Mouse (Mus musculus) midbrain, embryonic 15.5 days (tissue): ENCODE data around the gene Rasa4. TPM values are rescaled to one million over a fixed set of nuclear protein-coding genes. Genes with fewer than 3 reads are reported as not detected.

ENCODE experiments used
- ATAC-seq: fragments of 200-750 bp; cut with Nextera tagmentation; replicated peaks from 2 replicates; pipeline ENCODE4 v1.8.0; 2017; ENCODE audit warnings: moderate TSS enrichment
- H3K27ac ChIP-seq: fragments of 300-500 bp; sonication (generic); 2 replicates; pipeline ENCODE4 v1.5.1; 2015; ENCODE audit warnings: mild to moderate bottlenecking, inconsistent platforms
- H3K27me3 ChIP-seq: fragments of 300-500 bp; sonication (generic); replicated peaks from 2 replicates; pipeline ENCODE4 v1.6.1; 2015; ENCODE audit warnings: inconsistent platforms
- H3K36me3 ChIP-seq: fragments of 300-500 bp; sonication (generic); replicated peaks from 2 replicates; pipeline ENCODE4 v1.6.1; 2015; ENCODE audit warnings: inconsistent platforms
- H3K4me1 ChIP-seq: fragments of 300-500 bp; sonication (generic); 2 replicates; pipeline ENCODE4 v1.6.1; 2015; ENCODE audit warnings: inconsistent platforms
- H3K4me2 ChIP-seq: fragments of 300-500 bp; sonication (generic); 2 replicates; pipeline ENCODE4 v1.6.1; 2015; ENCODE audit warnings: inconsistent platforms, mild to moderate bottlenecking, moderate library complexity
- H3K4me3 ChIP-seq: fragments of 300-500 bp; sonication (generic); 2 replicates; pipeline ENCODE4 v1.5.1; 2015; ENCODE audit warnings: mild to moderate bottlenecking, inconsistent platforms
- H3K9ac ChIP-seq: fragments of 300-500 bp; sonication (generic); 2 replicates; pipeline ENCODE4 v1.6.1; 2015; ENCODE audit warnings: mild to moderate bottlenecking, inconsistent platforms
- H3K9me3 ChIP-seq: fragments of 300-500 bp; sonication (generic); 2 replicates; pipeline ENCODE4 v1.6.1; 2016; ENCODE audit warnings: inconsistent platforms
- WGBS: fragments of 180-500 bp; shearing (Covaris S2); methylation state at CpG from one replicate; pipeline ENCODE4 v1.1.7; 2015; ENCODE audit warnings: mixed read lengths; 5-methylcytosine and 5-hydroxymethylcytosine counted together
- polyA plus RNA-seq: library from polyadenylated mRNA; unstranded; fragments of >200 nt; fragmentation: Nextera tagmentation; extraction: Ambion mirVana; gene quantifications from 2 replicates; pipeline ENCODE4 v1.2.1, GENCODE M21; 2015

Rasa4 gene
- polyA plus RNA-seq, 1 experiment from 2014 or later: 22.8 TPM

DNA sequence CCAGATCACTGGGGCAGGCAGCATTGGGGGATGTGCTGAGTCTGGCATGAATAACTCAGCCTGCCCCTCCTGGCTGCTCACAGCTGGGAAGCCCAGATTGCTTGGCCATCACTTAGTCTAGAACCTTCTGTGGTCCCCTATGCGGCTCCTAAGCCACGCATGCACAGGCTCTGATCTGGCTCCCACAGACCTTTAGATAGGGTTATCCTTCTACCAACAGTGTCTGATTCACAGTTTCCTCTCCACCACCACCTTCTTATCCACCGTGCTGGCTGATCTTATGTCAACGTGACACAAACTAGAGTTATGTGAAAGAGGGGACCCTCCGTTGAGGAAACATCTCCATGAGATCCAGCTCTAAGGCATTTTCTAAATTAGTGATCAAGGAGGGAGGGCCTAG lies 8.6 kb upstream of the Rasa4 start:
- no peak overlapping the region for H3K9ac ChIP-seq
- H3K4me3 ChIP-seq: no peak overlapping the region
- H3K4me1 ChIP-seq: no peaks in the 10 kb centered on the region
- H3K27ac ChIP-seq: no peak overlapping the region
- H3K9me3 ChIP-seq: no peaks in the 10 kb centered on the region
- no peaks in the 10 kb centered on the region for H3K36me3 ChIP-seq
- no peak for ATAC-seq
- no peaks in the 10 kb centered on the region for H3K27me3 ChIP-seq
- no peak overlapping the region for H3K4me2 ChIP-seq
- 89% methylated on average over 5 of the region's 5 CpGs for WGBS

GRCm38 (mm10) chr5:136076284-136076683 lies 7.4 kb upstream of the Rasa4 start:
- no peaks in the 10 kb centered on the region for H3K36me3 ChIP-seq
- no peak overlapping the region for H3K9ac ChIP-seq
- no peak overlapping the region for H3K27ac ChIP-seq
- no peak for ATAC-seq
- no peaks in the 10 kb centered on the region for H3K27me3 ChIP-seq
- no peaks in the 10 kb centered on the region for H3K9me3 ChIP-seq
- H3K4me3 ChIP-seq: no peak overlapping the region
- H3K4me2 ChIP-seq: no peak overlapping the region
- 54% methylated on average over 7 of the region's 7 CpGs for WGBS
- H3K4me1 ChIP-seq: no peaks in the 10 kb centered on the region

DNA sequence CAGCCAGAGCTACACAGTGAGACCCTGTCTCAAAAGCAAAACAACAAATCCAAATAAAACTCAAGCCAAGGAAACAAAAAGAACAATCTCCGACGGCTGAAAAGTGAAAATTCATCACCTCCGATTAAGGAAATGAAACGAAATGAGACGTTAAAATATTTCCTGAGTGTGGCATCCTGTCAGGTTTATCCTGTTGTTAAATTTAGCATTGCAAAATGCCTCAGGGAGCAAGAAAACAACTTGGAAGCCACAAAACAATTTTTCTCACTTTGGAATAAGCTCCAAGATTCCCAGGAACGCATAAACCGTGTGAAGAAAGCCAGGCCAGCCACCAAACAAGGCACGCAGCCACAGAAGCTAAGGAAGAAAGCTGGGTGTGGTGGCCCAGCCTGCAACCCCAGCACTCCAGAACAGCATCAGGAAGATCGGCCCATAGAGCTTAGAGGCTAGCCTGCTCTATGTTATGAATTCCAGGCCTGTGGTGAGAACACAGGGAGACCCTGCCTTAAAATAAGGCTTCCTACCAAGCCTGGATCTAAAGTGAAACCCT lies 6.6 kb upstream of the Rasa4 start:
- Histone ChIP-seq H3K27ac (no peak overlapping the region), H3K27me3 (no peaks in the 10 kb centered on the region), H3K4me1 (no peaks in the 10 kb centered on the region), H3K9me3 (no peaks in the 10 kb centered on the region), H3K4me3 (no peak overlapping the region), H3K4me2 (no peak overlapping the region), H3K9ac (no peak overlapping the region), H3K36me3 (no peaks in the 10 kb centered on the region)
- WGBS: 91% methylated on average over 9 of the region's 9 CpGs
- no peak for ATAC-seq

- no peak overlapping the region for H3K27ac ChIP-seq
- no peak overlapping the region for H3K9ac ChIP-seq
- H3K27me3 ChIP-seq: no peaks in the 10 kb centered on the region
- H3K4me1 ChIP-seq: peaks cover 1% of the 10 kb centered on the region; the same call in 1 of the 2 replicates
- H3K9me3 ChIP-seq: no peaks in the 10 kb centered on the region
- no peaks in the 10 kb centered on the region for H3K36me3 ChIP-seq
- H3K4me2 ChIP-seq: no peak overlapping the region
- no peak overlapping the region for H3K4me3 ChIP-seq
- 93% methylated on average over 5 of the region's 5 CpGs for WGBS
- no peak for ATAC-seq
Observed at GRCm38 (mm10) chr5:136078136-136078535, 5.6 kb upstream of the Rasa4 start.

DNA sequence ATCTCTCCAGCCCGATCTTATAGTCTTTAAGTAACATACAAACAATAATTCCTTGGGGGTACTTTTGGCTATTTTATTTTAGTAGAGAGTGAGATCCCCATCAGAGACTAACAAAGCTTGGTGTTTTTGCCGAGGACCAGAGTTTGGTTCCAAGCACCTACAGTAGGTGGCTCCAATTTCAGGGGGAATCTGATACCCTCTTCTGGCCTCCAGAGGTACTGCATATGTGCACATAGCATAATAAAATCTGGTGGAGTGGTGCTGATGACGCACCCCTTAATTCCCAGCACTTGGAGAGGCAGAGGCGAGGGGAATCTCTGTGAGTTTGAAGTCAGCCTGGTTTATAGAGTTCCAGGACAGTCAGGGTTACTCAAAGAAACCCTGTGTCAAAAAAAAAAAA lies 1.4 kb upstream of the Rasa4 start:
- no peak for ATAC-seq
- H3K9me3 ChIP-seq: no peaks in the 10 kb centered on the region
- 79% methylated on average over 4 of the region's 4 CpGs for WGBS
- no peak overlapping the region for H3K4me3 ChIP-seq
- H3K36me3 ChIP-seq: no peaks in the 10 kb centered on the region
- peaks cover 26% of the 10 kb centered on the region for H3K4me1 ChIP-seq
- no peak overlapping the region for H3K27ac ChIP-seq
- H3K4me2 ChIP-seq: no peak overlapping the region
- H3K27me3 ChIP-seq: no peaks in the 10 kb centered on the region
- no peak overlapping the region for H3K9ac ChIP-seq

DNA sequence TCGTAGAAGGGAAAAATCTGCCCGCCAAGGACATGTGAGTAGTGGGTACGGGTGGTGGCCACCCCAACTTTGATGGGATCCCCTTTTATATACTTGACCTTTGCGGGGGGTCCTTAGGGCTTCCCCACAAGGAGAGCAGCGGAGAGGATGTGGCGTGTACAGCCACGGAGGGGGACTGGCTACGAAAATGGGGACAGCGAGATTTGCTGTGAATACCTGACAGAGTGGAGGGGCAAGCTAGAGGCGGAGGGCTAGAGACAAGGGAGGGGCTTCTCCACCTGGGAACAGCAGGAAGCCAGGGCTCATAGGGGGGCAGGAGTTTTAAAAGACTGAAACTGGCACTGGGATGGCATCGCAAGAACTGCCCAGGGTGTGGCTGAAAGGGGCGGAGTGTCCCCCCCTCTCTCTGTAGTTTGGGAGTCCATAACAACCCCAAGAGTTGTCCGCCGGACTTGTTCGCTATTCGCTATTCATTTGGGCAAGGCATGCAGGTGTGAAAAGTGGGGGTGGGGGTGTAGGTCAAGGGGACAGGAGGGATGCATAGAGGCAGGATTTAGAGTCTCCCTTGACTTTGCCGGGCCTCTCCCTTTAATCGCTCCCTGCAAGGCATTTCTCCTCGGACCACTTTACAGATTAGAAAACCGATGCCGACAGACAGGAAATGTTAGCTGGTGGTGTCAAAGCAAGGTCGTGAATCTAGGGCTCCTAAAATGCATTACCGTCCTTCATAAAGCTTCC lies 597 bp downstream of the Rasa4 start:
- peak; percentile 59 for ATAC-seq
- Histone ChIP-seq H3K36me3 (no peaks in the 10 kb centered on the region), H3K27ac (peak overlapping the region; percentile 74), H3K9ac (peak overlapping the region; percentile 67), H3K9me3 (no peaks in the 10 kb centered on the region), H3K4me3 (peak overlapping the region; percentile 71), H3K4me1 (peaks cover 26% of the 10 kb centered on the region), H3K4me2 (peak overlapping the region; percentile 87), H3K27me3 (no peaks in the 10 kb centered on the region)
- WGBS: 1% methylated on average over 23 of the region's 23 CpGs

- peaks cover 26% of the 10 kb centered on the region for H3K4me1 ChIP-seq
- WGBS: 6% methylated on average over 18 of the region's 21 CpGs
- H3K27me3 ChIP-seq: no peaks in the 10 kb centered on the region
- H3K9ac ChIP-seq: peak overlapping the region; percentile 67; the same call in 1 of the 2 replicates
- ATAC-seq: peak; percentile 40
- H3K36me3 ChIP-seq: no peaks in the 10 kb centered on the region
- peak overlapping the region; percentile 74 for H3K27ac ChIP-seq
- peak overlapping the region; percentile 87 for H3K4me2 ChIP-seq
- H3K9me3 ChIP-seq: no peaks in the 10 kb centered on the region
- peak overlapping the region; percentile 71 for H3K4me3 ChIP-seq
Observed at GRCm38 (mm10) chr5:136084891-136085651, 1.4 kb downstream of the Rasa4 start.

DNA sequence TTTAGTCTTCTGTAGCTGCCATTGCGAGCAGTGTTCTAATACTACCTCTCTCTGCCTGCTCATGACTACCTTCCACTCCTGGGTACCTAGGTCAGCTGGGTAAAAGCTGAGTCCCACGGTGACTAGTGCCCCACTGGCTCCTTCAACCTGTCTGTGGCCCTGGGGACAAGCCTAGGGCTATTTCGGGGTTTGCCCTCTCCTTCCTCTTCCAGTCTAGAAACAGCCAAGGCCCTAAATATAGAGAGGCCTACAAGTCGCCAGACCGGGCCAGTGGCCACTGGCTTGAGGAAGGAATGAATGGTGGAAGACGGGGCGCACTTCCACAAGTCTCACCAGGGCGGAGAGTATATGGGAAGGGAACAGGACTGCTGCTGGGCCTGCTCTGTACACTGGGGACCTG lies 2.6 kb downstream of the Rasa4 start:
- WGBS: 90% methylated on average over 8 of the region's 8 CpGs
- Histone ChIP-seq H3K4me3 (no peak overlapping the region), H3K36me3 (no peaks in the 10 kb centered on the region), H3K4me2 (no peak overlapping the region), H3K27ac (no peak overlapping the region), H3K9ac (no peak overlapping the region), H3K4me1 (peaks cover 26% of the 10 kb centered on the region), H3K27me3 (no peaks in the 10 kb centered on the region), H3K9me3 (no peaks in the 10 kb centered on the region)
- ATAC-seq: no peak

GRCm38 (mm10) chr5:136088821-136089575 lies 5.3 kb downstream of the Rasa4 start:
- WGBS: 22% methylated on average over 14 of the region's 14 CpGs
- Histone ChIP-seq H3K9ac (no peak overlapping the region), H3K4me3 (no peak overlapping the region), H3K27ac (no peak overlapping the region), H3K4me2 (no peak overlapping the region), H3K4me1 (peaks cover 20% of the 10 kb centered on the region), H3K27me3 (no peaks in the 10 kb centered on the region), H3K9me3 (no peaks in the 10 kb centered on the region), H3K36me3 (no peaks in the 10 kb centered on the region)
- no peak for ATAC-seq

- Histone ChIP-seq H3K4me3 (no peak overlapping the region), H3K27me3 (no peaks in the 10 kb centered on the region), H3K4me1 (no peaks in the 10 kb centered on the region), H3K9ac (no peak overlapping the region), H3K36me3 (no peaks in the 10 kb centered on the region), H3K9me3 (no peaks in the 10 kb centered on the region), H3K4me2 (no peak overlapping the region), H3K27ac (no peak overlapping the region)
- WGBS: 70% methylated on average over 5 of the region's 5 CpGs
- no peak for ATAC-seq
Observed at GRCm38 (mm10) chr5:136091927-136092326, 8.2 kb downstream of the Rasa4 start.

GRCm38 (mm10) chr5:136094249-136095010 lies 10.7 kb downstream of the Rasa4 start:
- no peaks in the 10 kb centered on the region for H3K9me3 ChIP-seq
- ATAC-seq: no peak
- H3K27ac ChIP-seq: no peak overlapping the region
- no peak overlapping the region for H3K4me2 ChIP-seq
- WGBS: 53% methylated on average over 8 of the region's 8 CpGs
- H3K4me1 ChIP-seq: no peaks in the 10 kb centered on the region
- no peaks in the 10 kb centered on the region for H3K27me3 ChIP-seq
- H3K36me3 ChIP-seq: no peaks in the 10 kb centered on the region
- H3K4me3 ChIP-seq: no peak overlapping the region
- no peak overlapping the region for H3K9ac ChIP-seq
